Mouse (Mus musculus) stomach, embryonic 14.5 days (tissue): ENCODE measurements around the gene Pcp4l1. TPM values are rescaled to one million over a fixed set of nuclear protein-coding genes. Genes with fewer than 3 reads are reported as not detected.

Experiments
- ATAC-seq: fragments of 200-750 bp; cut with Nextera tagmentation; 2 replicates; pipeline ENCODE4 v1.8.0; 2017; ENCODE audit warnings: low read depth, moderate TSS enrichment; ENCODE audit not compliant: insufficient number of reproducible peaks, insufficient read depth, low FRiP score
- H3K27ac ChIP-seq: fragments of 300-500 bp; sonication (generic); 2 replicates; pipeline ENCODE4 v1.5.1; 2014; ENCODE audit warnings: mild to moderate bottlenecking, low read length, moderate library complexity, mixed read lengths
- H3K27me3 ChIP-seq: fragments of 300-500 bp; sonication (generic); 2 replicates; pipeline ENCODE4 v1.6.1; 2014; ENCODE audit warnings: low read length, control low read depth, mixed read lengths; ENCODE audit not compliant: control insufficient read depth, insufficient read depth
- H3K36me3 ChIP-seq: fragments of 300-500 bp; sonication (generic); 2 replicates; pipeline ENCODE4 v1.6.1; 2014; ENCODE audit warnings: mild to moderate bottlenecking, control low read depth, low read length, moderate library complexity, mixed read lengths; ENCODE audit not compliant: control insufficient read depth, insufficient read depth
- H3K4me1 ChIP-seq: fragments of 300-500 bp; sonication (generic); 2 replicates; pipeline ENCODE4 v1.6.1; 2014; ENCODE audit warnings: low read length, control low read depth, mixed read lengths; ENCODE audit not compliant: control insufficient read depth, insufficient read depth
- H3K4me2 ChIP-seq: fragments of 300-500 bp; sonication (generic); replicated peaks from 2 replicates; pipeline ENCODE4 v1.6.1; 2014; ENCODE audit warnings: low read depth, low read length, control low read depth
- H3K4me3 ChIP-seq: fragments of 300-500 bp; sonication (generic); 2 replicates; pipeline ENCODE4 v1.5.1; 2014; ENCODE audit warnings: low read depth, low read length, control low read depth
- H3K9ac ChIP-seq: fragments of 300-500 bp; sonication (generic); replicated peaks from 2 replicates; pipeline ENCODE4 v1.6.1; 2014; ENCODE audit warnings: low read depth, mild to moderate bottlenecking, control low read depth, low read length, moderate library complexity, mixed read lengths
- H3K9me3 ChIP-seq: fragments of 300-500 bp; sonication (generic); 2 replicates; pipeline ENCODE4 v1.6.1; 2016; ENCODE audit warnings: low read depth, low read length, control low read depth; ENCODE audit not compliant: control insufficient read depth
- WGBS: fragments of 180-500 bp; shearing (Covaris S2); extraction: QIAGEN DNeasy Blood & Tissue Kit; methylation state at CpG from one replicate; pipeline ENCODE4 v1.1.7; 2014; 5-methylcytosine and 5-hydroxymethylcytosine counted together
- polyA plus RNA-seq: library from polyadenylated mRNA; unstranded; fragments of >200 nt; fragmentation: Nextera tagmentation; extraction: Ambion mirVana; gene quantifications from 2 replicates; pipeline ENCODE4 v1.2.1, GENCODE M21; 2014

Gene Pcp4l1
- polyA plus RNA-seq, 1 experiment from 2014 or later = 39.6 TPM

DNA sequence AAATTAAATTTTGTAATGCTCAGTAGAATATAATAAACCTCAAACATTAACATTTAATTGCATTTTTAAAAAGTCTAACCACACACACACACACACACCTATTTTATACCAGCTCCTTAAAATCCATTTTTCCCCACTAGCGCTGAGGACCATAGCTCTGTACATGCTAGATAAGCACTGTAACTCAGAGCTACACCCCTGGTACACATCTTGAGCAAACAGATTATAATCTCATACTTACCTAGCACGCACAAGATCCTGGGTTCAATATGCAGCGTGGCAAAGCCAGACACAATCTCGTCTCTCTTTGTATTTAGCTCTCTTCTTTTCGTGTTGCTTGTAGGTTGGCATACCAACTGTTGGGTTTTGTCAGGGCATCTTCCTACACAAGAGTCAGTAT lies 71.7 kb downstream of the Pcp4l1 start:
- ATAC-seq = no peak
- H3K27ac ChIP-seq = no peak overlapping the region
- no peak overlapping the region for H3K4me2 ChIP-seq
- WGBS = 82% methylated on average over 5 of the region's 5 CpGs
- peaks cover 14% of the 10 kb centered on the region; the same call in 1 of the 2 replicates for H3K36me3 ChIP-seq
- no peak overlapping the region for H3K4me3 ChIP-seq
- H3K9me3 ChIP-seq = no peaks in the 10 kb centered on the region
- no peak overlapping the region for H3K9ac ChIP-seq
- H3K27me3 ChIP-seq = no peaks in the 10 kb centered on the region
- 0 out of 2 replicates have a peak, but pooled peaks cover 2% of the 10 kb centered on the region for H3K4me1 ChIP-seq

Other genes with a start within 250 kb of the Pcp4l1 start
- gene Fcgr2b, start 219.7 kb downstream of the Pcp4l1 start, polyA plus RNA-seq = 1.4 and 1.7 TPM in 2 replicates
- gene Fcgr4, start 177.3 kb downstream of the Pcp4l1 start, polyA plus RNA-seq = 0.74 and 0.91 TPM in 2 replicates
- 11.1 and 14.8 TPM in 2 replicates for gene Fcgr3, start 131.3 kb downstream of the Pcp4l1 start, polyA plus RNA-seq
- gene Cfap126, start 82.3 kb downstream of the Pcp4l1 start, polyA plus RNA-seq = 2.6 and 2.8 TPM in 2 replicates
- 297 and 311 TPM in 2 replicates for gene Sdhc, start 45.7 kb downstream of the Pcp4l1 start, polyA plus RNA-seq
- 1.9 and 2.0 TPM in 2 replicates for gene Mpz, start 45.6 kb downstream of the Pcp4l1 start, polyA plus RNA-seq
- 0.17 and 0.30 TPM in 2 replicates for gene Nr1i3, start 17.7 kb upstream of the Pcp4l1 start, polyA plus RNA-seq
- 25.0 and 28.2 TPM in 2 replicates for gene Tomm40l, start 26.2 kb upstream of the Pcp4l1 start, polyA plus RNA-seq
- gene Apoa2, start 28.8 kb upstream of the Pcp4l1 start, polyA plus RNA-seq = 3.9 and 7.3 TPM in 2 replicates
- gene Fcer1g, start 38.1 kb upstream of the Pcp4l1 start, polyA plus RNA-seq = 52.5 and 58.4 TPM in 2 replicates
- 5.3 and 6.3 TPM in 2 replicates for gene Adamts4, start 54.2 kb upstream of the Pcp4l1 start, polyA plus RNA-seq
- 219 and 234 TPM in 2 replicates for gene Ndufs2, start 55.1 kb upstream of the Pcp4l1 start, polyA plus RNA-seq
- 81.1 and 87.0 TPM in 2 replicates for gene B4galt3, start 74.1 kb upstream of the Pcp4l1 start, polyA plus RNA-seq
- gene Ppox, start 84.9 kb upstream of the Pcp4l1 start, polyA plus RNA-seq = 56.7 and 57.7 TPM in 2 replicates
- 68.8 and 70.6 TPM in 2 replicates for gene Usp21, start 91.7 kb upstream of the Pcp4l1 start, polyA plus RNA-seq
- gene Ufc1, start 98.8 kb upstream of the Pcp4l1 start, polyA plus RNA-seq = 118 and 130 TPM in 2 replicates
- 48.8 and 54.1 TPM in 2 replicates for gene Dedd, start 132.9 kb upstream of the Pcp4l1 start, polyA plus RNA-seq
- 37.1 and 40.8 TPM in 2 replicates for gene Nit1, start 149.4 kb upstream of the Pcp4l1 start, polyA plus RNA-seq
- gene Pfdn2, start 149.4 kb upstream of the Pcp4l1 start, polyA plus RNA-seq = 44.7 TPM in 2 replicates
- gene Klhdc9, start 164.5 kb upstream of the Pcp4l1 start, polyA plus RNA-seq = 1.5 and 1.6 TPM in 2 replicates
- 10.7 and 13.7 TPM in 2 replicates for gene Nectin4, start 173.8 kb upstream of the Pcp4l1 start, polyA plus RNA-seq
- 0.67 and 1.3 TPM in 2 replicates for gene Arhgap30, start 192.7 kb upstream of the Pcp4l1 start, polyA plus RNA-seq
- gene Usf1, start 215.0 kb upstream of the Pcp4l1 start, polyA plus RNA-seq = 85.2 and 95.0 TPM in 2 replicates
- gene Tstd1, start 222.6 kb upstream of the Pcp4l1 start, polyA plus RNA-seq = 3.0 and 3.1 TPM in 2 replicates
- gene F11r, start 241.3 kb upstream of the Pcp4l1 start, polyA plus RNA-seq = 119 and 127 TPM in 2 replicates